Mouse (Mus musculus) c-Kit-negative CD71-positive TER-119-positive erythroid progenitor cells, embryonic 14.5 days (primary cell): ENCODE measurements at regions not wholly inside any gene's neighbourhood (a gene's known extent, or its start where the extent isn't known, plus 50 kb on each side); places are given as distances from the start of the nearest gene placed in this dataset.

Experiments
- DNase-seq: peaks from one replicate; pipeline ENCODE4 v3.0.0-alpha.2; 2013; ENCODE audit warnings: low read depth, low spot score

- DNase-seq, result no peak
Measured at GRCm38 (mm10) chr1:80131354-80131753, 86.9 kb downstream of the Fam124b start.

- DNase-seq, result no peak
Measured at GRCm38 (mm10) chr1:80123966-80124365, 94.3 kb downstream of the Fam124b start.

GRCm38 (mm10) chr1:80115913-80116312 is 102.4 kb downstream of the Fam124b start:
- no peak for DNase-seq

DNA sequence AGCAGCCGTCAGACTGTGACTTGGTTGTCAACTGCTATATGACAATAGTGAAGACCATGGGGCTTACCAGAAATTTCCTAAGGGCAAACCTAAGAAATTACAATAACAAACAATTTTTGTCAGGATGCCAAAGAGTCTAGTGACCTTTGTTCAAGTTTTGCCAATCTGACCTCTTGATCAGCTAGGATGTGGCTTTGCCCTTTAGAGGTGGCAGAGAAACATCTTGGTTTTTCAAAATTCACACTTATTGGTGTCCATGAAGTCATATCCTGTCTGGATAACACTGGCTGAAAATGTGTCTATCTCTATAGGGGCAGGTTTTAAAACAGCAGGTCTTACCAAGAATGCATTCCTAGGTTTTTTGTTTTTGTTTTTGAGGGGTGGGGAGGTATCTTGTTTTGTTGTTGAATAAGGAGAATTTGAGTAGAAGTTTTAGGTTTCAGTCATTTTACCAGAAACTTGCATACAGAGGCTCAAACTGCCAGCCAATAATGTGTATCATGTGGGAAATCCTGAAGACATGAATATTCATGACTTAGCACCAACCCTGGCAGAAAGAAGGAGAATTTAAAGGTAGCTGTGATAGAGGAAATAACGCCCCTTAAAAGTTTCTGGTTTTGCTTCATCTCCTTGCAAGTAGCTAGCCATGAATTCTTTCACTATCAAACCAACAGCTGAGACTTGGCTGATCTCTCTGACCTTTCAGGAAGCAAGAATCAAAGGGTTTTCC is 110.4 kb downstream of the Fam124b start:
- no peak for DNase-seq

DNA sequence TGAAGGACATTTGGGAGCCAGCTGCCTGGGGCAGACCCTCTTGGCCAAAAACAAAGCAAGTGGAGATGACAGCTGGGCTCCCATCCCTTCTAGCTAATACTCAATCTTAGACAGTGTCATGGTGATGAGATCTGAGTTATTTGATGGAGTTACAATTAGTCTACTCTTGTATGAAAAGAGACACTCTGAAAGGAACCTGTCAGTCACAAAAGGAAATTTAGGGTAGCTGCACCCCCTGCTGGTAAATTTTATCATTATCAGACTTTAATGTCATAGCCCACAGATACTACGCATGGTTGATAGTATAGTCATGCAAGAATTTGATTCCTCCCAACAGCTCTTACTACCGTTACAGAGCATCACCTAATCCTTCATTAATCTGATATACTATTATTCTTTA is 112.0 kb downstream of the Fam124b start:
- peak; percentile 11 for DNase-seq

GRCm38 (mm10) chr1:80098266-80098665 is 120.0 kb downstream of the Fam124b start:
- no peak for DNase-seq

DNA sequence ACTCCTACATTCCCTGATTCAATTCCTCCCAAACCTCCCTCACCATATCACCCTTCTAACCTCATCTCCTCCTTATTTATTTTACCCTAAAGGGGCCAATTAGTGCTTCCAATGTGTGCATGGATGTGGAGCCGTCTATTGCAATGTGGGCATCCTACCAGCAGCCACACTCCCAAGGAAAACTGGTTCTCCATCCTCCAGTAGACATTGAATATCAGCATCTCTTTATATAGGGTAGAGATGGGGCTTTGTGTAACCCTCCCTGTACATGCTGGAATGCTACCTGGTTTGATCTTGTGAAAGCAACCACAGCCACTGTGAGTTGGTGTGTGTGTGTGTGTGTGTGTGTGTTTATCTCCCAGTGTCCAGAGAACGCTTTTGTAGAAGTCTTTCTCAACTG is 126.5 kb downstream of the Fam124b start:
- no peak for DNase-seq

DNA sequence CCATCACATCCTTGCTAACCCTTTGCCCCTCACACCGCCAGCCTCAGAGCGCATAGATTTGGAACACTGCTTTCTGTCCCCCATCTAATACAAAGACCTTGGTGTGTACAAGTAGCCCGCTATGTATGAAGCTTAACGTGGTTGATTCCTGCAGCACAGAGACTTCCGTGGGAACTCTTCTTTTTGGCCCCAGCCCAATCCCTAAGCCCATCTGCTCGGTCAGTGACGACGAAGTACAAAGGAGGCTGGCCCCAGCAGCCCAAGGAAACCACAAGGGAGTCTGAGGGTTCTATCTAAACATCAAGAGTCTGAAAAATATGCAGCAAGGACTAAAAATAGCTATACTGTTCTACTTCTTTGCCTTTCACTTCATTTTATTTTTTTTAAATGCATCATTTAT is 126.9 kb downstream of the Fam124b start:
- no peak for DNase-seq

GRCm38 (mm10) chr1:80088651-80089050 is 129.6 kb downstream of the Fam124b start:
- DNase-seq, result no peak

DNA sequence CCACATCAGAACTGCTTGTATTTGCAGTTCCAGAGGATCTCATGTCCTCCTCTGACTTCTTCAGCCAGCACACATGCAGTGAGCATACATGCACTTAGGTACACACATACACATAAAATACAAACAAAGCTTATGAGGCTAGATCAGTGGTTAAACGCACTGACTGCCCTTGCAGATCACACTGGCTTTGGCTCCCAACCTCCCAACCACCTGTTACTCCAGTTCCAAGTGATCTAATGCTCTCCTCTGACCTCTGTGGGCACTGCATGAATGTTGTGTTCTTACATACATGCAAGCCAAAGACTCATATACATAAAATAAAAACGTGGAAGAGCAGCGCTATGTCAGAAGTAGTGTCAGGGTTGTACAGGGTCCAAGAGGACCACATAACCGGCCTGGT is 141.9 kb downstream of the Fam124b start:
- DNase-seq, result no peak

- DNase-seq, result no peak
Measured at GRCm38 (mm10) chr1:80074376-80074775, 143.9 kb downstream of the Fam124b start.

DNA sequence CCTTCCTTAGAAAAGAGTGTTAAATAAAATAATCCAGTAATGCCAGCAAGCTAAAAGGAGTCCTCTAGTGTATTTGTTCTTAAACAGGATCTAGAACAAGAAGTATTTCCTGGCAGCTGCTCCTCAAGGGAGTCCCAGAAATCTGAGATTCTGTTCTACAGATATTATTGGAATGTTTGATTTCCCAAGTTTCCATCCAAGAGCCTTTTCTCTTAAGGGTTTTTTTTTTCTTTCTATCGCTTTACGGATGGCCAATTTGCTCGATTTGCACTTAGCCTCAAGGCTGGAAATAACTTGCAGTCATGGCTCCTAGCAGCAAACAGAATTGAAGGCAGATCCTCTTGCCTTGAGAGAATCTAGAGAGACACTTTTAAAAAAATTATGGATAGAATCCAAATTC is 144.3 kb downstream of the Fam124b start:
- DNase-seq, result no peak

- DNase-seq, result no peak
Measured at GRCm38 (mm10) chr1:80069141-80069540, 149.1 kb downstream of the Fam124b start.

DNA sequence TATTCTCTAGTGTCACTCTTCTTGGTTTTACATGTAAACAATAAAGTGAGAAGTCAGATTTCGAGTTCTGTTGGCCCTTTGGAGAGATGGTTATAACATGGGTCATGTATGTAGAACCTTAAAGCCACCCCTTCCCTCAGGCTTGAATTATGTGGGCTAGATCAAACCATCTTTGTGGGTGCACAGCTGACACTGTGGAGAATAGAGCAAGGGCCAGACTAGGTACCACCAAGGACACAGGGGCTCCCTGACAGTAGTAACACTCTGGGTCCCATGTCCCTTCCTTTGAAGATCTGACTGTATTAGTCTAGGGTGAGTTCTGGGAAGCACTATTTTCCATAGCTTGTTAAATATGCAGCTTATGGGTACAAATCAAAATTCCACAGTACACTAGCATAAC is 156.2 kb downstream of the Fam124b start:
- DNase-seq, result no peak

- no peak for DNase-seq
Measured at GRCm38 (mm10) chr1:80061632-80062031, 156.6 kb downstream of the Fam124b start.

- no peak for DNase-seq
Measured at GRCm38 (mm10) chr1:80045141-80045540, 173.1 kb downstream of the Fam124b start.

DNA sequence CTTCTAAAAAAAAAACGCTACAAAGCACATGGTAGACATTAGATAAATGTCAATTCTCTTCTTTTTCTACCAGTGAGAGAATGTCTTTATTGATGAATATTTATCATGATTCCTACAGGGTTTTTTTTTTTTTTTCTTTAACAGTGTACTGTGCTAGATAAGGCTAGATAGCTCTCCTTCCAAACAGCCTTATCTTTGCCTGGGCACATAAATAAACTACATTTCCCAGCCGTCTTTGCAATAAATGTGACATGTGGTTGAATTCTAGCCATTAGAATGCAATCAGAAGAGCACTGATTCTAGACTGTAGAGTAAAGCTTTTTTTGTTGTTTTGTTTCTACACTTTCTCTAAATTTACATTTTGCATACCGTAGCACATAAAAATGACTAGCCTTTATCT is 177.9 kb downstream of the Fam124b start:
- no peak for DNase-seq

DNA sequence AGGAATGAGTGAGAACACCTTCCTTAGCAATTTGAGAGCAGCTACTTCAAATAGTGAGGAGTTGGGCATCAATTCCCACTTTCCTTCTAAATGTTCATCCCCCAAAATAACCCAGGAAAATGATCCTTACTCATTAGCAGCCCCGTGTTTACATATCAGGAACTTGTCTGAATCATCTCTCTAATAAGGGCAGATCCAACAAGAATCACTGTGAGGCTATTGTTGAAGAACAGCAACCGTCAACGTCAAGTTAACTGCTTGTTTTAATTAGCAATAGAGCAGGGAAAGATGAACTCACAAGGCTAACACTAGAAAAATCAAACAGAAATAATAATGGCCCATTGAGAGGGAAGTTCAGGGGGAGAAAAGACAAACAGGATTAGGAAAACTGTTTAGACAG is 178.4 kb downstream of the Fam124b start:
- no peak for DNase-seq

DNA sequence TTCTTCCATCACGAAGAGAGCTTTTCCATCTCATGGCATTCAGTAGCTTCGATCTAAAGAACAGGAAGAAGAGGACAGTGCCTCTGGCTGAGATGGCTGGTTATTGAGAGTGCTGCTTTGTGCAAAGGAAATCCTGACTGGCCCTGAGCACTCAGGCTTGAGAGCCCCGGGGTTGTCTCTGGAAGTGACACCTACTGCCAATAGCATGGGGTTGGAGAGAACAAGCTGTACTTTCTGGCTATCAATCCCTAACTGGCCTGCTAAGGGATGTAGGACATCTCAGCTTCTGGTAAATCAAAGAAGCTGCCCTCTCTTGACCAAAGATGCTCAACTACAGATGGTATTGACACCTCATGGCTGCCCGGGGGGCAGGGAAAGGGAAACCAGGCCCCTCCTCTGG is 178.2 kb upstream of the Serpine2 start:
- no peak for DNase-seq

DNA sequence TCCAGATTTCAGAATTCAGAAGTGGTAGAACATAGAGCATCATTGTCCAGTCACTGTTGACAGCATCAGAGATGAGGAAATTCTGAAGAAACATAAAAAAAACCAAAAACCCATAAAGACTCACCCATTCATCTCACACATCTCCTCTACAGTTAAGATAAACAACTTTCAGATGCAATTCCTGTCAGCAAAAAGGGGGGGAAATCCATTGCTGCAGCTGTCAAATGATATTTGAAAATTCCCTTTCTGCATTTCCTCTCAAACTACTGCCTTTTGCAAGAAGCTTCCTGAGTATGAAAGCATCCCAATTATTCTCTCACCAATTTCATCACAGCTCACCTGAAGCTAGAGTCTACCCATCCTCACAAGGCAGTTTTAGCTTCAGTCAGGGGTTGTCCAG is 177.1 kb upstream of the Serpine2 start:
- no peak for DNase-seq

GRCm38 (mm10) chr1:80036436-80036835 is 175.5 kb upstream of the Serpine2 start:
- no peak for DNase-seq

- no peak for DNase-seq
Measured at GRCm38 (mm10) chr1:80033522-80033921, 172.5 kb upstream of the Serpine2 start.

DNA sequence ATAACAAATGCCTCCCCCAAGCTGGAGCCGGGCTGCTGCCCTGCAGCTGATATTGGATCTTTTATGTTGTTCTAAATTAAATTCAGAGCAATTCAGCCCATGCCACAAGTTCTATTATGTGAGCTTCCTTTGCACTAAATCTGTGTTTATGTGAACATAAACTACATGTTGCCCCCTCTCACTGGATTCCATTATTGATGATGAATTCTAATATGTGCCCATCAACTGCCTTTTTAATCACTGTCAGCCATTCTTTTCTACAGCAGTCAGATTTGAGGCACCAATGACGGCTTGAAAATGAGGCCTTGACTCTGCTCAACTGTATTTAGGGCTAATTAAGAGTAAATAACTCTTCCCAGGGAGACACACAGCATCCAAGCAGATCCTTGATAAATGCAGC is 172.1 kb upstream of the Serpine2 start:
- no peak for DNase-seq

GRCm38 (mm10) chr1:80032464-80032863 is 171.5 kb upstream of the Serpine2 start:
- DNase-seq, result no peak
